Mouse (Mus musculus) MEL (cell line): Measurements from ENCODE around the gene Wdr4. TPM values are rescaled to one million over a fixed set of nuclear protein-coding genes. Genes with fewer than 3 reads are reported as not detected.

ENCODE experiments used
- DNase-seq: peaks from one replicate; pipeline ENCODE4 v3.0.0; 2011; ENCODE audit warnings: low read depth, low spot score
- H3K27ac ChIP-seq: 2 replicates; pipeline ENCODE4 v1.5.1; 2012; ENCODE audit warnings: low read depth, mild to moderate bottlenecking, control low read depth, low read length, moderate library complexity; ENCODE audit not compliant: control insufficient read depth
- H3K27me3 ChIP-seq, 2 experiments: fragments of 150-350 bp in 1 of 2; sonication (generic) in 1 of 2; 2 replicates each; pipeline ENCODE4 v1.6.1; 2012; ENCODE audit warnings: low read length in 2 of 2, mild to moderate bottlenecking in 2 of 2, improper control_type of control experiment in 1 of 2, moderate library complexity in 1 of 2; ENCODE audit not compliant: insufficient read depth in 2 of 2, control insufficient read depth in 1 of 2
- H3K36me3 ChIP-seq, 2 experiments: 2 replicates each; pipeline ENCODE4 v1.6.1; 2012 to 2014; ENCODE audit warnings: low read length in 2 of 2, improper control_type of control experiment in 1 of 2, inconsistent platforms in 1 of 2, mild to moderate bottlenecking in 1 of 2; ENCODE audit not compliant: insufficient read depth in 2 of 2, control insufficient read depth in 1 of 2
- H3K4me1 ChIP-seq, 2 experiments: fragments of 150-350 bp in 1 of 2; sonication (generic) in 1 of 2; 2 replicates each; pipeline ENCODE4 v1.6.1; 2012; ENCODE audit warnings: low read length in 2 of 2, improper control_type of control experiment in 1 of 2, mild to moderate bottlenecking in 1 of 2; ENCODE audit not compliant: insufficient read depth in 2 of 2, control insufficient read depth in 1 of 2
- H3K4me3 ChIP-seq, 2 experiments: fragments of 150-350 bp in 1 of 2; sonication (generic) in 1 of 2; 2 replicates each; pipeline ENCODE4 v1.5.1; 2012; ENCODE audit warnings: low read depth in 2 of 2, low read length in 2 of 2, mild to moderate bottlenecking in 2 of 2, moderate library complexity in 2 of 2, control low read depth in 1 of 2, improper control_type of control experiment in 1 of 2; ENCODE audit not compliant: control insufficient read depth in 1 of 2, insufficient read depth in 1 of 2
- H3K79me2 ChIP-seq: 2 replicates; pipeline ENCODE4 v1.6.1; 2012; ENCODE audit warnings: mild to moderate bottlenecking, low read length, moderate library complexity; ENCODE audit not compliant: control insufficient read depth, poor library complexity, insufficient read depth
- H3K9ac ChIP-seq: 2 replicates; pipeline ENCODE4 v1.6.1; 2012; ENCODE audit warnings: low read depth, mild to moderate bottlenecking, control low read depth, low read length, moderate library complexity; ENCODE audit not compliant: control insufficient read depth, poor library complexity, severe bottlenecking
- H3K9me3 ChIP-seq: fragments of 150-350 bp; sonication (generic); replicated peaks from 2 replicates; pipeline ENCODE4 v1.6.1; 2012; ENCODE audit warnings: mild to moderate bottlenecking, low read length, improper control_type of control experiment, moderate library complexity; ENCODE audit not compliant: insufficient read depth
- BHLHE40 ChIP-seq: IDR thresholded peaks from 2 replicates; pipeline ENCODE4 v1.6.1; 2012; ENCODE audit warnings: low read depth, mild to moderate bottlenecking, inconsistent platforms, low read length, improper control_type of control experiment, borderline replicate concordance
- CHD2 ChIP-seq: IDR thresholded peaks from 2 replicates; pipeline ENCODE4 v1.6.1; 2011; ENCODE audit warnings: low read length, improper control_type of control experiment
- CTCF ChIP-seq, 3 experiments: IDR thresholded peaks in 2 of 3; conservative IDR thresholded peaks in 1 of 3; 2 replicates each; pipeline ENCODE4 v1.5.1; 2011 to 2012; ENCODE audit warnings: low read length in 3 of 3, low read depth in 2 of 3, mild to moderate bottlenecking in 2 of 3, improper control_type of control experiment in 1 of 3, inconsistent platforms in 1 of 3, mixed read lengths in 1 of 3, moderate library complexity in 1 of 3; ENCODE audit not compliant: control insufficient read depth in 1 of 3, insufficient read depth in 1 of 3, poor library complexity in 1 of 3, severe bottlenecking in 1 of 3
- ELF1 ChIP-seq: IDR thresholded peaks from 2 replicates; pipeline ENCODE4 v1.6.1; 2014; ENCODE audit warnings: low read depth, mild to moderate bottlenecking, inconsistent platforms, low read length, improper control_type of control experiment, moderate library complexity
- GATA1 ChIP-seq: IDR thresholded peaks from 2 replicates; pipeline ENCODE4 v1.6.1; 2011; ENCODE audit warnings: low read depth, low read length, improper control_type of control experiment
- JUND ChIP-seq: IDR thresholded peaks from 2 replicates; pipeline ENCODE4 v1.6.1; 2011; ENCODE audit warnings: low read depth, mild to moderate bottlenecking, improper control_type of control experiment, low read length
- MYB ChIP-seq: IDR thresholded peaks from 2 replicates; pipeline ENCODE4 v1.6.1; 2011; ENCODE audit warnings: mild to moderate bottlenecking, low read depth, low read length, improper control_type of control experiment
- NELFE ChIP-seq: IDR thresholded peaks from 2 replicates; pipeline ENCODE4 v1.6.1; 2011; ENCODE audit warnings: low read depth, low read length, improper control_type of control experiment
- POLR2A ChIP-seq, 2 experiments: IDR thresholded peaks; 2 replicates each; pipeline ENCODE4 v1.6.1; 2011 to 2012; ENCODE audit warnings: low read length in 2 of 2, mild to moderate bottlenecking in 2 of 2, control low read depth in 1 of 2, improper control_type of control experiment in 1 of 2, low read depth in 1 of 2, moderate library complexity in 1 of 2; ENCODE audit not compliant: control insufficient read depth in 1 of 2, insufficient read depth in 1 of 2, poor library complexity in 1 of 2
- POLR2AphosphoS2 ChIP-seq: IDR thresholded peaks from 2 replicates; pipeline ENCODE4 v1.6.1; 2011; ENCODE audit warnings: low read length, improper control_type of control experiment
- POLR2AphosphoS5 ChIP-seq: IDR thresholded peaks from 2 replicates; pipeline ENCODE4 v1.6.1; 2012; ENCODE audit warnings: low read depth, borderline replicate concordance, mild to moderate bottlenecking, inconsistent platforms, low read length, moderate library complexity, mixed read lengths
- SIN3A ChIP-seq: IDR thresholded peaks from 2 replicates; pipeline ENCODE4 v1.6.1; 2012; ENCODE audit warnings: low read length, improper control_type of control experiment, inconsistent platforms
- TBP ChIP-seq: IDR thresholded peaks from 2 replicates; pipeline ENCODE4 v1.8.0; 2011; ENCODE audit warnings: low read depth, low read length, improper control_type of control experiment
- TCF12 ChIP-seq: IDR thresholded peaks from 2 replicates; pipeline ENCODE4 v1.6.1; 2014; ENCODE audit warnings: low read depth, mild to moderate bottlenecking, inconsistent platforms, low read length, improper control_type of control experiment, moderate library complexity
- UBTF ChIP-seq: IDR thresholded peaks from 2 replicates; pipeline ENCODE4 v1.6.1; 2012; ENCODE audit warnings: low read depth, mild to moderate bottlenecking, inconsistent platforms, low read length, improper control_type of control experiment, moderate library complexity, borderline replicate concordance; ENCODE audit not compliant: insufficient read depth
- USF2 ChIP-seq, 2 experiments: IDR thresholded peaks; 2 replicates each; pipeline ENCODE4 v1.6.1; 2011 to 2012; ENCODE audit warnings: improper control_type of control experiment in 2 of 2, low read length in 2 of 2, borderline replicate concordance in 1 of 2, inconsistent platforms in 1 of 2, low read depth in 1 of 2, mild to moderate bottlenecking in 1 of 2; ENCODE audit not compliant: insufficient read depth in 1 of 2
- ZC3H11A ChIP-seq: IDR thresholded peaks from 2 replicates; pipeline ENCODE4 v1.6.1; 2012; ENCODE audit warnings: low read depth, mild to moderate bottlenecking, inconsistent platforms, low read length, improper control_type of control experiment
- ZMIZ1 ChIP-seq: IDR thresholded peaks from 2 replicates; pipeline ENCODE4 v1.6.1; 2012; ENCODE audit warnings: low read depth, mild to moderate bottlenecking, inconsistent platforms, low read length, improper control_type of control experiment, moderate library complexity
- polyA plus RNA-seq, 2 experiments: library from polyadenylated mRNA; stranded (reverse) in 1 of 2; unstranded in 1 of 2; fragments of >175 nt in 1 of 2; fragments of >200 nt in 1 of 2; gene quantifications; 2 replicates each; pipeline versions ENCODE4 v1.2.1 to v1.2.4; 2012; ENCODE audit warnings: low replicate concordance in 2 of 2, low read depth in 1 of 2; ENCODE audit not compliant: insufficient read length in 2 of 2, insufficient read depth in 1 of 2, missing spikeins in 1 of 2
- total RNA-seq: library from RNA; depleted of rRNA; stranded (reverse); fragments of 300-350 nt; gene quantifications from 2 replicates; pipeline ENCODE4 v1.2.3, GENCODE M21; 2012

The Wdr4 gene
- total and polyA plus RNA-seq, 3 experiments = 109 to 118 TPM; not detected in 1

GRCm38 (mm10) chr17:31503936-31504335, 15.8 kb downstream of the Wdr4 start:
- Histone ChIP-seq H3K4me3 (no peak overlapping the region), H3K4me1 (no peaks in the 10 kb centered on the region), H3K79me2 (peaks cover 11% of the 10 kb centered on the region; the same call in 1 of the 2 replicates), H3K9ac (no peak overlapping the region), H3K9me3 (no peaks in the 10 kb centered on the region), H3K27ac (no peak overlapping the region), H3K36me3 (peaks cover 0 to 15% of the 10 kb centered on the region in 2 experiments; a peak in 2 of 4 replicates), H3K27me3 (no peaks in the 10 kb centered on the region)
- no peak for DNase-seq
- no peak for TF ChIP-seq USF2 (IDR thresholded peaks at IDR 0.05; ENCODE audit: borderline replicate concordance in 1 of 2, insufficient read depth in 1 of 2, low read depth in 1 of 2, low read length in 2 of 2)
- TF ChIP-seq UBTF = no peak
- TF ChIP-seq POLR2AphosphoS2 = no peak
- no peak for TF ChIP-seq GATA1
- TF ChIP-seq BHLHE40 = no peak
- no peak for TF ChIP-seq JUND

GRCm38 (mm10) chr17:31503337-31503736, 16.4 kb downstream of the Wdr4 start:
- H3K36me3 ChIP-seq = peaks cover 0 to 15% of the 10 kb centered on the region in 2 experiments; a peak in 2 of 4 replicates
- no peaks in the 10 kb centered on the region for H3K4me1 ChIP-seq
- peaks cover 9% of the 10 kb centered on the region; the same call in 1 of the 2 replicates for H3K79me2 ChIP-seq
- no peak for DNase-seq
- H3K4me3 ChIP-seq = no peak overlapping the region
- H3K27ac ChIP-seq = no peak overlapping the region
- H3K9ac ChIP-seq = no peak overlapping the region
- TF ChIP-seq TCF12 = no peak
- TF ChIP-seq POLR2A (IDR thresholded peaks at IDR 0.05; ENCODE audit: control insufficient read depth in 1 of 2, insufficient read depth in 1 of 2, low read depth in 1 of 2, low read length in 2 of 2, poor library complexity in 1 of 2) = no peak
- TF ChIP-seq ELF1 = no peak
- no peak for TF ChIP-seq MYB
- no peak for TF ChIP-seq SIN3A
- TF ChIP-seq POLR2AphosphoS2 = no peak
- TF ChIP-seq TBP = no peak
- TF ChIP-seq BHLHE40 = no peak
- no peak for TF ChIP-seq POLR2AphosphoS5
- no peak for TF ChIP-seq ZMIZ1
- no peak for TF ChIP-seq CHD2
- TF ChIP-seq ZC3H11A = no peak
- TF ChIP-seq NELFE = no peak
- TF ChIP-seq CTCF (IDR thresholded peaks at IDR 0.05 in 2 of 3, conservative IDR thresholded peaks at IDR 0.05 in 1 of 3; ENCODE audit: control insufficient read depth in 1 of 3, insufficient read depth in 1 of 3, low read depth in 2 of 3, low read length in 3 of 3, poor library complexity in 1 of 3, severe bottlenecking in 1 of 3) = no peak
- H3K27me3 ChIP-seq = no peaks in the 10 kb centered on the region
- no peaks in the 10 kb centered on the region for H3K9me3 ChIP-seq
